Comparison of ENCODE assay signal across 10 mouse cellular contexts in the genomic region with DNA sequence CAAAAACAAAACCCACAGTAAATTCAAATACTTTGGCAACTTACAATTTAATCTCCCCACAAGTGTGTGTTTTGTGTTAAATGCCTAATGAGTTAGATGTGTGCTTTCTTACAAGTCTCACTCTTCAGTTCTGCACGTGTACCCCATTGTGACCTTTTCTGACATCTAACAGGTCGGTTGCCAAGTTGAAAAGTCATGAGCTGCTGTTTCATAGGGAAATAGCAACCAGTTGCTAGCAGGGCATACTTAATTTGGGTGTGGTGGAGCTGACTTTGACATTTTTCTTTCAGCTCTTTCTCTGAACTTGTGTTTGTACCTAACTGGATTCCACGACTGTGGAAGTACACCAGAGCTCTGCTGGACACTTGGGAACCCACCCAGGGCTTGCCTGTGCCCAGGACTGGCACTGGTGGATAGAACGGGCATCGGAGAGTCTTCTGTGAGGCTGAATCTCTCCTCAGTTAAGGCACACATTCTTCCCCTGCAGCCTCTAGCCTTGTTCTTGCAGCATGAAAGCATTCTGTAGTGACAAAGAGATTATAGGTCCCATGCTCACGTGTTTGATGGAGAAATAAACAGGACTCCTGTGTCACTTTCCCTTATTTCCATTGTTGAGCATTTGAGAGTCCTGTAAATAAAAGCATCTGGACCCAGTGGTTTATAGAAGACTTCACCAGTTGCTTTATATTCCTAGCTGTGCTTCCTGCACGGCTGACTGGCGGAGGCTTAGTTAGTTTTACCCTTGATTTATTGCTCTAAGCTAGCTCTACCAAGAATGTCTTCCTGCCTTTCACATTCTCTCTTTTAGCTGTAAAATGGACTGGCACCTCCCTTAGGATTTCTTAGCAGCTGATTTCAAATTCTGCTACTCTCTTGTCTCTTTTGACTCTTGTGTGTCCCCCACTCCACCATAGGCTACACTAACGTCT.
A peak's percentile ranks its signal among the peaks of the same experiment; 100 is the strongest.
DNase-seq lines count a peak whose midpoint lies in the region; ATAC-seq and TF ChIP-seq lines count a peak whose summit lies in the region.
"Had no signal": no experiment of that assay in that cellular context is flagged by ENCODE, and none has a peak within 500 bp of the region (broad histone marks: within the 10 kb centered on the region; RNA-seq: fewer than 3 reads in every experiment).

No protein-coding gene starts in this region.

- no peaks in the 10 kb centered on the region for H3K27me3 ChIP-seq in kidney, adult 2 months (replicated peaks; ENCODE audit: control insufficient read depth, insufficient read depth, low read length)
- no peaks in the 10 kb centered on the region for H3K27me3 ChIP-seq in testis, adult 2 months (ENCODE audit: control insufficient read depth, insufficient read depth, low read length)
- H3K27me3 ChIP-seq: neural tube, embryonic 12.5 days had no signal

- TF ChIP-seq POLR2A in kidney, adult 2 months (IDR thresholded peaks at IDR 0.05; ENCODE audit: low read depth, low read length): no peak
- TF ChIP-seq POLR2A in testis, adult 2 months (IDR thresholded peaks at IDR 0.05; ENCODE audit: control insufficient read depth, low read depth, low read length): no peak

- H3K27ac ChIP-seq in kidney, adult 2 months (ENCODE audit: insufficient read depth, low read depth, low read length): peak overlapping the region; percentile 68
- H3K27ac ChIP-seq in testis, adult 2 months (ENCODE audit: control insufficient read depth, insufficient read depth, low read depth, low read length): peak overlapping the region; percentile 32
- H3K27ac ChIP-seq: forebrain, embryonic 10.5 days; neural tube, embryonic 12.5 days had no signal

- TF ChIP-seq CTCF in kidney, adult 2 months (conservative IDR thresholded peaks at IDR 0.05; ENCODE audit: insufficient read depth, insufficient read length, low read depth, low read length): no peak
- no peak for TF ChIP-seq CTCF in testis, adult 2 months (IDR thresholded peaks at IDR 0.05; ENCODE audit: control insufficient read depth, insufficient read depth, insufficient replicate concordance, low read depth, low read length)

- 0 out of 4 replicates have a peak, but pooled peaks have one; percentile 13 to 23 for ATAC-seq in hematopoietic stem cell, adult 5-6 weeks (replicated peaks in 1 of 2; ENCODE audit: insufficient read depth in 1 of 2, low FRiP score in 2 of 2, low TSS enrichment in 1 of 2, low read depth in 1 of 2, poor library complexity in 2 of 2, severe bottlenecking in 2 of 2)

- peaks cover 12% of the 10 kb centered on the region for H3K4me1 ChIP-seq in kidney, adult 2 months (ENCODE audit: control insufficient read depth, insufficient read depth, low read length)
- no peaks in the 10 kb centered on the region for H3K4me1 ChIP-seq in testis, adult 2 months (ENCODE audit: control insufficient read depth, insufficient read depth, low read length)
- H3K4me1 ChIP-seq: forebrain, embryonic 10.5 days had no signal

- no peak overlapping the region for H3K4me3 ChIP-seq in kidney, adult 2 months (ENCODE audit: insufficient read depth, low read depth, low read length)
- no peak overlapping the region for H3K4me3 ChIP-seq in testis, adult 2 months (ENCODE audit: control insufficient read depth, low read depth, low read length)
- H3K4me3 ChIP-seq: forebrain, embryonic 10.5 days; neural tube, embryonic 12.5 days had no signal

- H3K36me3 ChIP-seq in kidney, adult 2 months (ENCODE audit: control insufficient read depth, insufficient read depth, low read length): no peaks in the 10 kb centered on the region
- H3K36me3 ChIP-seq in testis, adult 2 months (ENCODE audit: control insufficient read depth, insufficient read depth, low read length): no peaks in the 10 kb centered on the region

- DNase-seq in kidney, adult 2 months: peak; percentile 44
- DNase-seq in kidney, postnatal 4 days: no peak
- no peak for DNase-seq in testis, postnatal 14 days (ENCODE audit: low spot score)
- DNase-seq in MN1 (ENCODE audit: low spot score): no peak
- DNase-seq in cerebellum, postnatal 4 days (ENCODE audit: low spot score in 2 of 2): no peak
- DNase-seq: cerebellum, postnatal 36 days had no signal

- 30% methylated on average over 9 of the region's 9 CpGs for WGBS in kidney, adult 2 months
